Mouse (Mus musculus): ENCODE data around the gene Smchd1. TPM values are rescaled to one million over a fixed set of nuclear protein-coding genes. Genes with fewer than 3 reads are reported as not detected.

Smchd1 gene
- 5.6 and 6.8 TPM in 2 replicates for polyA plus RNA-seq (2012; rRNA removed)

GRCm38 (mm10) chr17:71474762-71475704 is at the start of gene Smchd1:
Smchd1 (minus strand) TSS chr17:71475343.
- WGBS, result under 1% methylated on average over 106 of the region's 109 CpGs
- DNase-seq, result peak; percentile 97
- Histone ChIP-seq H3K36me3 (ENCODE audit: control insufficient read depth, insufficient read depth, low read length) (no peaks in the 10 kb centered on the region), H3K4me3 (ENCODE audit: insufficient read depth, low read depth, low read length) (peak within 1 kb of the TSS; percentile 98), H3K4me1 (ENCODE audit: control insufficient read depth, insufficient read depth, low read length) (peaks cover 5% of the 10 kb centered on the region; the same call in 1 of the 2 replicates), H3K27me3 (replicated peaks; ENCODE audit: control insufficient read depth, insufficient read depth, low read length) (no peaks in the 10 kb centered on the region), H3K27ac (ENCODE audit: insufficient read depth, low read depth, low read length) (peak within 1 kb of the TSS; percentile 94)
- TF ChIP-seq POLR2A (IDR thresholded peaks at IDR 0.05; ENCODE audit: low read depth, low read length), result no peak
- no peak for TF ChIP-seq CTCF (conservative IDR thresholded peaks at IDR 0.05; ENCODE audit: insufficient read depth, insufficient read length, low read depth, low read length)

GRCm38 (mm10) chr17:71510297-71510696 is 35.2 kb upstream of the Smchd1 start:
- TF ChIP-seq POLR2A (IDR thresholded peaks at IDR 0.05; ENCODE audit: low read depth, low read length), result no peak
- TF ChIP-seq CTCF (conservative IDR thresholded peaks at IDR 0.05; ENCODE audit: insufficient read depth, insufficient read length, low read depth, low read length), result no peak
- Histone ChIP-seq H3K27me3 (replicated peaks; ENCODE audit: control insufficient read depth, insufficient read depth, low read length) (no peaks in the 10 kb centered on the region), H3K27ac (ENCODE audit: insufficient read depth, low read depth, low read length) (no peak overlapping the region), H3K4me1 (ENCODE audit: control insufficient read depth, insufficient read depth, low read length) (no peaks in the 10 kb centered on the region), H3K36me3 (ENCODE audit: control insufficient read depth, insufficient read depth, low read length) (no peaks in the 10 kb centered on the region), H3K4me3 (ENCODE audit: insufficient read depth, low read depth, low read length) (no peak overlapping the region)
- DNase-seq, result no peak
- 95% methylated on average over 11 of the region's 11 CpGs for WGBS

GRCm38 (mm10) chr17:71506832-71507231 is 31.7 kb upstream of the Smchd1 start:
- 79% methylated on average over 8 of the region's 8 CpGs for WGBS
- H3K4me3 ChIP-seq (ENCODE audit: insufficient read depth, low read depth, low read length), result no peak overlapping the region
- no peaks in the 10 kb centered on the region for H3K36me3 ChIP-seq (ENCODE audit: control insufficient read depth, insufficient read depth, low read length)
- H3K4me1 ChIP-seq (ENCODE audit: control insufficient read depth, insufficient read depth, low read length), result no peaks in the 10 kb centered on the region
- H3K27me3 ChIP-seq (replicated peaks; ENCODE audit: control insufficient read depth, insufficient read depth, low read length), result no peaks in the 10 kb centered on the region
- TF ChIP-seq POLR2A (IDR thresholded peaks at IDR 0.05; ENCODE audit: low read depth, low read length), result no peak
- no peak for TF ChIP-seq CTCF (conservative IDR thresholded peaks at IDR 0.05; ENCODE audit: insufficient read depth, insufficient read length, low read depth, low read length)
- no peak overlapping the region for H3K27ac ChIP-seq (ENCODE audit: insufficient read depth, low read depth, low read length)
- no peak for DNase-seq

GRCm38 (mm10) chr17:71495784-71496183 is 20.6 kb upstream of the Smchd1 start:
- WGBS, result 83% methylated on average over 4 of the region's 4 CpGs
- Histone ChIP-seq H3K27me3 (replicated peaks; ENCODE audit: control insufficient read depth, insufficient read depth, low read length) (no peaks in the 10 kb centered on the region), H3K27ac (ENCODE audit: insufficient read depth, low read depth, low read length) (no peak overlapping the region), H3K4me3 (ENCODE audit: insufficient read depth, low read depth, low read length) (no peak overlapping the region), H3K36me3 (ENCODE audit: control insufficient read depth, insufficient read depth, low read length) (no peaks in the 10 kb centered on the region), H3K4me1 (ENCODE audit: control insufficient read depth, insufficient read depth, low read length) (peaks cover 3% of the 10 kb centered on the region; the same call in 1 of the 2 replicates)
- TF ChIP-seq POLR2A (IDR thresholded peaks at IDR 0.05; ENCODE audit: low read depth, low read length), result no peak
- no peak for TF ChIP-seq CTCF (conservative IDR thresholded peaks at IDR 0.05; ENCODE audit: insufficient read depth, insufficient read length, low read depth, low read length)
- no peak for DNase-seq

DNA sequence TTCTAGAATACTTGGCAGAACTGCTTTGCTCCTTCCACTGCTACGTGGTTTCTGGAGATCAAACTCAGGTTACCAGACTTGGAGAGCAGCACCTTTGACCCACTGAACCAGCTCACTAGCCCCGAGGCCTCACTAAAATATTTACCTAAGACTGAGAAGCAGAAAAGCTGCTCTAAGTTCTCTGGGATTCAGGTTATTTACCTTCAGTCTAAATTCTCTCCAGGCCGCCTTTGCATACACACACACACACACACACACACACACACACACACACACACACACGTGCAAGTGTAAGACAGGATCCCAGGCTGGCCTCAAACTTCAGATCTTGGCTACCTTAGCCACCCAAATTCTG is 16.2 kb upstream of the Smchd1 start:
- no peak overlapping the region for H3K27ac ChIP-seq (ENCODE audit: insufficient read depth, low read depth, low read length)
- WGBS, result 39% methylated on average over 4 of the region's 4 CpGs
- no peak overlapping the region for H3K4me3 ChIP-seq (ENCODE audit: insufficient read depth, low read depth, low read length)
- H3K4me1 ChIP-seq (ENCODE audit: control insufficient read depth, insufficient read depth, low read length), result peaks cover 3% of the 10 kb centered on the region; the same call in 1 of the 2 replicates
- TF ChIP-seq POLR2A (IDR thresholded peaks at IDR 0.05; ENCODE audit: low read depth, low read length) (no peak), CTCF (conservative IDR thresholded peaks at IDR 0.05; ENCODE audit: insufficient read depth, insufficient read length, low read depth, low read length) (no peak)
- DNase-seq, result peak; percentile 33
- H3K27me3 ChIP-seq (replicated peaks; ENCODE audit: control insufficient read depth, insufficient read depth, low read length), result no peaks in the 10 kb centered on the region
- H3K36me3 ChIP-seq (ENCODE audit: control insufficient read depth, insufficient read depth, low read length), result no peaks in the 10 kb centered on the region

- 54% methylated on average over 9 of the region's 9 CpGs for WGBS
- H3K4me1 ChIP-seq (ENCODE audit: control insufficient read depth, insufficient read depth, low read length), result peaks cover 8% of the 10 kb centered on the region; the same call in 1 of the 2 replicates
These were observed 15.7 kb upstream of the Smchd1 start for GRCm38 (mm10) chr17:71490666-71491331.

More at GRCm38 (mm10) chr17:71490666-71491331, 15.7 kb upstream of the Smchd1 start:
- H3K4me3 ChIP-seq (ENCODE audit: insufficient read depth, low read depth, low read length), result no peak overlapping the region
- no peak overlapping the region for H3K27ac ChIP-seq (ENCODE audit: insufficient read depth, low read depth, low read length)
- TF ChIP-seq POLR2A (IDR thresholded peaks at IDR 0.05; ENCODE audit: low read depth, low read length), result no peak
- TF ChIP-seq CTCF (conservative IDR thresholded peaks at IDR 0.05; ENCODE audit: insufficient read depth, insufficient read length, low read depth, low read length), result no peak
- H3K27me3 ChIP-seq (replicated peaks; ENCODE audit: control insufficient read depth, insufficient read depth, low read length), result no peaks in the 10 kb centered on the region
- DNase-seq, result no peak
- H3K36me3 ChIP-seq (ENCODE audit: control insufficient read depth, insufficient read depth, low read length), result no peaks in the 10 kb centered on the region

All from kidney, adult 2 months (tissue).